Mouse (Mus musculus): ENCODE results near the gene Cep41.
A peak's percentile ranks its signal among the peaks of the same experiment; 100 is the strongest.

Gene Cep41

DNA sequence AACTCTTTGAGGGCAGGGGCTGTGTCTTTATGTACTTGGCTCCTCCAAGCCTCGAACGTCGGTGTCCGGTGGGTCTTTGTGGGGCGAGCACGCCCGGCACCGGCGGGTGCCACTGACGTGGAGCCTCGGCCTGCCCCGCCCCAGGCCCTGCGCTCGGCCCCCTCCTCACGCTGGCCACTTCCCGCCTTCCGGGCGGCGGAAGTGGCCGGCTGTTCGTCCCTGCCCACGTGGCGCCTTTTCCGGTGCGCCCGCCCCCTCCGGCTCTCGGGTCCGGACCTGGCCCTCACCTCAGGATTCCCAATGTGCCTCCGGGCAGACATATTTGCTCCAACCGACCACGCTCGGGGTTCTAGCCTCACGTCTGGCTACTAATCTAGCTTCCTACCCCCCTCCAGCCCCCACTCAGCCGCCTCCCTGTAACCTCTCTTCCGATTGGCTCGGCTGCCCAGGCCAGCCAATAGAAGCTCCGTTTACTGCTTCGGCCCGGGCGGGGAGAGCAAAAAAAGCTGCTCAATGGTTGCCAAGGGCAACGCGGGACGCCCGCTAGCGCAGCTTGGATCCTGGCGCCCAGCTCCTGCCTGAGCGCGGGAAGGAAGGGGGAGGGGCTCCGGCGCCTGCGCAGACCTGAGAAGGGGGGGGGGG is at the start of gene Cep41:
TSS of gene Cep41 (minus strand) at position 400 of the 642 bp plus-strand sequence.
- peak; percentile 93 for DNase-seq (ENCODE audit: low spot score)

DNA sequence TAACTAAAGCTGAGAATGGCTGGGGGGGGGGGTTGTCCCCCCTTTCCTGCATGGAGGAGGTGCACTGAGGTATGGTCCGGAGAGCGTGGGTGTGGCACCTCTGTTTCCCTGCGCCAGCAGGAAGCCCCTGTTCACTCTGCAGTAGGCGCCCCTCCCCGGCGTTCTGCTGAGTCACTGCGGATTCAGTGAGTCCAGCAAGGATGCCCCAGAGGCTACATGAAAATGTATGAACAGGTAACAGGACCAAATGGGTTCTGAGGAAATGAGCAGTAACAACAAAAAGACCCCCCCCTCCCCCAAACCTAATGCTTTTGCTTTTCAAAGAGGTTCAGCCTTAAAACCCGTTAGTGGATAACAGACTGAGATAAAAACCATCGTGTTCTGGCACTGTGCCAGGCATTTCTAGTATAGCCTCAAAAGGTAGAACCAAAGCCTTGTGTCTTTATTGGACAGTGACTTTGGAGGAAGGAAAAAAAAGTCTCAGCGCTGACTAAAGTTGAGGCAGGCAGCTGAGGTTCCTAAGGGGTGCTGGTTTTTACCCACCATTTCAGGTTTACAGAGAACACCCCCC is 45.7 kb upstream of the Cep41 start:
- no peak for DNase-seq (ENCODE audit: low spot score)

DNA sequence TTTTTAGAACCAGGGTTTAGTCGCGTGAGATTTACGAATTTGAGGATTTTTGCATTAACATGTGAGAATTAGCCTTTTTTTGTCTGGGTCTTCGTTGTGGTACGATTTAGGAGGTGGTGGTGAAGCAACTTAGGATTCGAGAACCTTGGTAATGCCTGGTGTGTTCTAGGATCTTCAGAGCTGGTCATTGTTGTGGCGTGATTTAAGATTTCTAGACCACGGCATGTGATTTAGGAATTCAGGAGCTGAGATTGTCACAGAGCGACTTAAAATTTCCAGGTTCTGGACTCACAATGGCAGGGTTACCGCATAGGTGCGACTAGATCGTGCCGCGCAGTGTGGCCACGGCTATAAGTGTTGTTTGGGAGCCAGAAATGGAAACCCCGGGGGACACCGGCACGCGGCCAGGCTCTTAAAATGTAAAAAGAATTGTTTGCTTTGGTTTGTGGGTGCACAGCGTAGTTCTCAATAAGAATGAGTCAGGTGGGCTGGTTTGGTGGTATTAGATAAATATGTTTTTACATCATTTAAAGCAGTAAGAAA is 45.0 kb upstream of the Cep41 start:
- DNase-seq (ENCODE audit: low spot score): no peak

DNA sequence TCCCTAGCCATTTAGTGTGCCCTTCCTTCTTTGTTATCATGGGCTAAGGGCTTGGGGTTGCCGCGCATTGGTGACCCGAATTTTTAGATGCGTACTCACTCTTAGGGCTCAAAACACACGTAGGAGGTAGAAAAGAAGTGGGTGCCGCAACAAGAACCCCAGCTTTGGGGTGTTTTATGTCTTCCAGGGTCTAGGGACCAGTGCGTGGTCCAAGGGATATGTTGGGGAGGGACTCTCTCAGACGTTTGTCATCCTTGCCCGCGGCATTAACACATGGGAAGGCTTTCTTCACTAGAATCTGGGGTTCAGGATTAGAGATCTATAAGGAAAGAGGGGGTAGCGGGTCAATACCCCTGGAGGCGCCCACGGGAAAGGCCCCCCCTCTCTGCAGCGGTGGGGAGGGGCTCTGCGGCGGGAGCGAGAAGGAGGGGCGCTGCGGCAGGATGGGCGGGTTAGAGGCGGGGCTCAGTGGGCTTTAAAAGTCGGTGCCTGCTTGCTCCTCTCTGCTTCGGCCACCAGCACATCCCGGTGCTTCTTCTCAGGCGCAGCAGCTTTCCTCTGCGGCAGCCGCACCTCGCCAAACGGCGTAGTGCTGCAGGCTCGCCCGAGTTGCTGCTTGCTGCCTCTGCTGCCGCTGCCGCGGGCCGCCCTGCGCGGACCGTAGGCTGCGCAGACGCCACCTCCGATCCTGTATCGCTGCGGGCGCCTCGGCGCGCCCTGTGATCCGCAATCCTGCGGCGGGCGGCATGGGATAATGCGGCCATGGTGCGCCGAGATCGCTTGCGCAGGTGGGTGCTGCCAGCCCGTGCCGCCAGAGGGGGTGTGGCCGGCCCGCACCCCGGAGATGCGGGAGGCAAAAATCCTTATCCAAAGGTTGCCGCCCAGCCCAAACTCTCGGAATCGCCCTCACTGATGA is 44.3 kb upstream of the Cep41 start:
- peak; percentile 29 for DNase-seq (ENCODE audit: low spot score)

DNA sequence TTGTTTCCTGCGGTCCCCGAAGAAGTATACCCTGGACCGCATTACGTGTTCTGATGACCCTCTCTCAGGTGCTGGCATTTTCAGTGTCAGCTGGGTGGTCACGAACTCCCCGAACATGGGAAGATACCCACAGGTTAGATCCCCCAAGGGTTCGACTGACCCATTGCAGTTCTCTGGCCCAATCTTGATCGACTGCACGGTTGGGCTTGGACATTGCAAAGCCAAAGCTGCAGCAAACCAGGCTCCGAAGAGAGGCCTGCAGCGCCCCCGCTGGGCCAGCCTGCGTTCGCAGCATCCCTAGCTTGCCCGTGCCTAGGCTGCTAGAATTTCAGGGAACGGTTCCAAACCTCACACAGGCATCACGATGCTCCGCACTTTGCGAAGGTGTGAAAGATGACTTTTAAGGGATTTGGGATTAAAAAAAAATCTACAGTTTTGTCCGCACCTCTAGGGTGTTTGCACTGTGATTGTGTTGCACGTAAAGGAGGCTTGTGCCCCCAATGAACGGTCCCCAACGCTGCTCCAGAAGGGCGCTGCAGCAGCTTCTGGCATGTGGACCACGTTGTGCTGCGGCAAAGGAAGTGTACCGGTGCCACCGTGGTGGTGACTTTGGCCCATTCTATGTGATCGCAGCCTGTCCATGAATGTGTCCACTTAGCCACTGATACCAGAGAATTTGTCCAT is 43.5 kb upstream of the Cep41 start:
- DNase-seq (ENCODE audit: low spot score): peak; percentile 29

DNA sequence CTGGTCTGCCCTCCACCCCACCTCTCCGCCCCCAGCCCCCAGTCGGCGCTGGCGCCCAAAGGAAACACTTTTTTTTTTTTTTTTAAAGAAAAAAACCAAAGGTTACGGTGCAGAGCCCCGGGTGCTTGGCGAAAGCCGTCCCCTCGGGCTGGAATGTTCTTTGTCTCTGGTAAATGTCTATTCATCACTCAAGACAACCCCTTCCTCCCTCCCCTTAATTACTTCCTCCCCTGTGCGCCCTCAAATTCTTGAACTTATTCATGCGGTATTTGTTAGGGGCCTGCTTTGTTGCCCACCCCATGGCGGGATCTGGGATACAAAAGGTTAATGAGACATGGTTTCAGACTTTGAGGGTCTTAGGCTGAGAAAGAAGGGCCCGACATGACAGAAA is 42.8 kb upstream of the Cep41 start:
- no peak for DNase-seq (ENCODE audit: low spot score)

DNA sequence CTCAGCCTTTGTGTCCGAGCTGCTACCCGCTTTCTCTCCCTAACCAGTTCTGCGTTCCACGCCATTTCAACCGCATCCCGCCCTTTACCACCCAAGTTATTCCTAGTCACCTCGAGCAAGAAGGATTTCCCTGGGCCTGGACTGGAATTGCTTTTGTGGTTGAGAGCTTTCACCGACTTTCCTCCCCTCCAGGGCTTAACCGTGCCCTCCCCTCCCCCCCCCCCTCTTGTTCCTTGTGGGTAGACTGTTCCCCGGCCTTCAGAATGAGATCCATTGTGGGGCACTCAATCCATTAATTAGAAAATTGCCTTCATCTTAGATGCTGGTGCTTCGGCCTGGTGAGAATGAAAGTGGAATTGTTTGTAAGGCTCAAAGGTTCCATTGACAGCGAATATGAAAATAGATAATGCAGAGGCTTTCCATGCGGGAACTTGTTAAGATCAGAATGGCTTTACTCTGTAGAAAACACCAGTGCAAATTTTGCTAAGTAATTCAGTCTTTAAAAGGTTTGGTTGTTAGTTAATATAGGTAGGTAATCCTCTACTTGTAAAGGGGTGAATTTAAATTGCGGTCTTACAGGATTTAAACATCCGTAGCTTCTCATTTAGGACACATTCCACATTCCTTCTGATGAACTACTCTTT is 42.3 kb upstream of the Cep41 start:
- DNase-seq (ENCODE audit: low spot score): no peak

DNA sequence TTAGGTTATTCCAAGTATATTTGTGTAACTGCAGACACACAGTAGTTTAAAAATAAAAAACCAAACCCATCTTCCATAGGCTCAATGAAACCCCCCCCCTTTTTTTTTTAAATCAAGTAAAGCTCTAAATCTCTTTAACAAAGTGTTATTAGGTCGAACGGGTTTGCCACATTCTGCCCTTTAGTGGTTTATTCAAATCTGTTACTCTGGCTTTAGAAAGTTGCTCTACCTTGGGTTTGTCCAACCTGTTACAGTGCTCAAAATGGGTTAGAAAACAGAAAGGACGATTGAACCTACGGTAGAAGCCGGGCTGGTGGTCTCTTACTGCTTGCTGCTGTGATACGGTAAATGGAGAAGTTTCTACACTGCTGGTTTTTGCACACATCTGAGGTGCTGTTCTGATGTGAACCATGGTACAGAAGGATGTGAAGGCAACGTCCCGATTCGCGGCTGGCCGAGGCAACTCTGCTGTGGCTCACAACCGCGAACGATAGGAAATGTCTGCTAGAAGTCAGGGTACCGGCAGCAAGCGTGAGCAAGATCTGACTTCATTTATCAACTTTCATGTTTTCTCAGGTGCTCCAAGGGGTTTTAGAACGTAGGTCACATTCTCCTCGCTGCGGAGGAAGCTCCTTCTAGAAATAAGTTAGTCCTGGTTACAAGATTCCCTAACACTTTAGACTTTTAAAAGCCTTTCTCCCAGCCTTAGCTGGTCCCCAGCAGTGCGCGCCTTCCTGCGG is 41.6 kb upstream of the Cep41 start:
- peak; percentile 18 for DNase-seq (ENCODE audit: low spot score)

DNA sequence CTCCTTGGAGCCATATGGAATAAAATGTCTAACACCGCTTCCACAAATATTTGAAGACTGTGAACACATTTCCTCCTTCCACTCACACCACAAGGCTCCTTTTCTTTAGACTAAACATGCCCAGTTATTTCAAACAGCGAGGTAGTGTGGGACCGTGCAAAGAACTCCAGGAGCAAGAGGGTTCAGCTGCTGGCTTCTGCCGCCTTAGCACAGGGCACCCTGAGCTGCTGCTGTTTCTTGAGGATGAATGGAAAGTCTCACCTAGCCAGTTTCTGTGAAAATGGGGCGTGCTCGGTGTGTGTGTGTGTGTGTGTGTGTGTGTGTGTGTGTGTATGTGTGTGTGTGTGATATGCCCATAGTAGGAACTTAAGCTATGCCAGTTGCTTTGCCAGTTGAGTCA is 40.9 kb upstream of the Cep41 start:
- no peak for DNase-seq (ENCODE audit: low spot score)

DNA sequence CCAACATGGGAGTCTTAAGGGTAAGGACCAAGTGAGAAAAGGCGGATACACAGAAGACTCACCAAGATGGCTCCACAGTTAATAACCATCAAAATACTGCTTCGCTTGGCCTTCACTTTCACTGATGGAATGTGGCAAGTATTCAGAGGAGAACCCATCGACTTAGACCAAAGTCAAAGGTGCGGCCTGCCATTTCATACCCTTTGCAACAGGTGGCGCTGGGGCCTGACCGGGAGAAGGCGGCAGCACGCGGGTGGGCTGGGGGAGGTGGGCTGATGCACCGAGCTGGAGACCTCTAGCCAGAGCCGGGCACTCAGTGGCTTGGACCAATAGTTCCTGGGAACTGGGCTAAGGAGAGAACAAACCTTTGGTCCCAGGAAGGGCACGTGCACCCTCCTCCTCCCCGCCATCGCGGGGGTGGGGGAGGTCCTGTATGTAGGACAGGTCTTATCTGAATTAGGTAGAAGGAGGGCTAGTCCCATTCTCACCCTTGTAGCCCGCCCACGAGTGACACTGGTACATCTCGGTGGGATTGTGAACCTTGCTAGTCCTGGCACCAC is 39.1 kb upstream of the Cep41 start:
- DNase-seq (ENCODE audit: low spot score): no peak

DNA sequence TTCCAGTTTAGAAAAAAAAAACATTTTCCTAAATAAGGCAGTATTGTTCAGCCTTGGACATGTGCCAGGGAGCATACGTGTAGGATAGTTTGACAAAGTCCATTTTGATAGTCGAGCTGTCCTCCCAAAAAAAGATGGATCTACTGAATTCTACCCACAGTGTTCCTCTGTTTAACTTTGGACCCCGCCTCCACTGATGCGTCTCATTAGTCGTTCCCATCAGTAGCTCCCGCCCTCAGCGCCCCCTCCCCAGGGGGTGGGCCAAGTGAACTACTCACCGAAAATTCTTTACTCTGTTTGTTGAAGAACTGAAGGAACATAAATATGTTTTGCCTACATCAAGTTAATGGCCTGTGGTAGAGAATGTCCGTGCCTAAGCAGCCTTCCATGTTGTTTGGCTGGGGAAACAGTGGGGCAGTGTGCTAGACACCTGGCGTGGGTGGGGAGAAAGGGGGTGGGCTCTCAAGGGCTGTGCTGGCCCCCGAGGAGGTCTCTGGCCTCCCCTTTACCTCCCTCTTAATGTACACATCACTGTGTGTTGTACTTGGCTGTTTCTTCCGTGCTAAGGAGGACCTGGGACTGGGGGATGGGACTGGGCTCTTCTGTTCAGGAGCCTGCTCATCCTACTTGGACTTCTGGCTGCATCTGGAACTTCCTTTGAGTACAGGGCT is 36.9 kb upstream of the Cep41 start:
- no peak for DNase-seq (ENCODE audit: low spot score)

DNA sequence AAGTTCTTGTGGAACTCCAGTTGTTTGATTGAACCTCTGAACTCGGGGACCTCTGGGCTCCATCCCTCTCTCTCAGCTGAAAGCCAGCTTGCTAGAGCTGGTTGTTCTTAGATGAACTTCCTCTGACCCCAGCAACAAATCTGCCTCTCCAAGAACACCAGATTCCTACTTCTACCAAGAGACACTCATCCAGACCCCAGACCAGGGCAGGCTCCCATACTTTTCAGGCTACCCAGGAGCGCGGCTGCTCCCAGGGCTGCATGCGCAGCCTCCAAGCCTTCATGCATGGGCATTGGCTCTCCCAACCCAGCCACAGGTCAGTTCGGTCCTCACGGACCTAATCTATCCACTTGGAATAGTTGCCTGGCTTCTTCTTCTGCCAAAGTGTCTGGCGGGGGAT is 29.8 kb upstream of the Cep41 start, which contains the start of gene Mest:
TSS of gene Mest (plus strand) at position 217 of the 400 bp plus-strand sequence.
- DNase-seq (ENCODE audit: low spot score): no peak

DNA sequence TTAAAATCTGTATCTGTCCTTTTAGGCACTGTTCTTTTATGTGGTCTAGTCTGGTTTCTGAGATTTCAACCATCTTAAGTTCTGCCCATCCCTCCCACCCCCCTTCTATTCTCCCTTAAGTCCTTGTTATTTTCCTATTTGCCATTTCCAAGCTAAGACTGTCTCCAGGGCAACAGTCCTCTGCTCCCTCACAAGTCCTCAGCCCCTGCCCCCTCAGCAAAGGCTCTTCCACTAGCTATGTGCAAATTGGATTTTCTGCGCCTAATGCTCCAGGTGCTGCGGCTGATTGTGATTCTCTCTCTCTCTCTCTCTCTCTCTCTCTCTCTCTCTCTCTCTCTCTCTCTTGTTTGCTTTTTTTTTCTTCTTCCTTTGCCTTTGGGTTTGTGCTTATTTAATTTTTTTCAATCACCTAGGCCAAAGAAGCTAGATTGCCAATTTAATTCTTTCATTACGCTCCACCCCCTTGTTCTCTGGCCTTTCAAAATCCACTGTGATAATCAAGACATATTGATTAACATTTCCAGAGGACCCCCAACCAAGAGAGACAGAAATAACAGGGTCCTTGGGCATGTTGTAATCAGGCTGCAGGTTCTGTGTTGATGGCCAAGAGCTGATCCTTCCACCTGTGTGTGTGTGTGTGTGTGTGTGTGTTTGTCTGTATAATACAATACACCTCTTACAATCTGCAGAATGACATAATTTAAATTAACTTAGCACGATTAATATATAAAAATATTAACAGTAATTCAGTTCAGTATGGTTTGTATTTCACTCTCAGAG is 29.0 kb upstream of the Cep41 start:
- DNase-seq (ENCODE audit: low spot score): no peak

DNA sequence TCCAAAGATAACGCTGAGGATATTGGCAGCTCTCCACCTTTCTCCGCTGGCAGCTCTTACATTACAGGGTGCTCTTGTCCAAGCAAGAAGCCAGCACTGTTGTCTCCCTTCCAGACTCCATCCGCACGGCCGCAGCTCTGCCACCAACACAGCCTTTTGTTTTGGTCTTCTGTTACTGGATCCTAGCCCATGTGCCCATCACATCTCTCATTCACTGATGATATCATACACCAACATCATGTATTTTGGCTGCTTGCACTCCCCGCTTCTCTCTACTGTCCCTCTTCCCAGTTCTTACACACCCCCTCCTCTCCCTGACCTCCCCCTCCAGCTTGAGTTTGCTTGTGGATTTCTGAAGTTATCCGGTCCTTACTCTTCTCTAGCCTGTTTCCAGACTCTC is 23.2 kb upstream of the Cep41 start:
- DNase-seq (ENCODE audit: low spot score): no peak

DNA sequence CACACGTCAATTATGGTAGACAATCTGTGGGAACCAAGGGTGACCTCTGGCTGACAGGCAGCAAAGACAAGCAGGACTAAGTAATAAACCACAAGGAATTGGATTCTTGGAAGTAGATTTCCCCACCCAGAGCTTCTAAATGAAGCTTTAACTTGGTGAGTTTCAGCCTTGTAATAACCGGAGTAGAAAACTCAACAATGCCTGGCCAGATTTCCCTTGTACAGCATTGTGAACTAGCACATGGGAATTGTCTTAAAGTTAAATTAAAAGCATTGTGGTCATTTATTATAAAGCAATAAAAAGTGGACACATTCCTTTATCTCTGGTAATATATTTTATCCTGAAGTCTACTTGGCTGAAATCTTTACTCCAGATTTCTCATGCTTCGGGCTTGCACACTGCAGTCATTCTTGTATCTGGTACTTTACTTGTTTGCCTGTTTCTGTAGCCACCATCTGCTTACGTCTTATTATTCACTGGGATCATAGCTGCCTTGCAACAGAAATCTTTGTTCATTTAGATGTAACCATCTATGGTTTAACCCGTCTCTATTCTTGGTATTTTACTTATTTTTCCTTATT is 21.4 kb upstream of the Cep41 start:
- no peak for DNase-seq (ENCODE audit: low spot score)

DNA sequence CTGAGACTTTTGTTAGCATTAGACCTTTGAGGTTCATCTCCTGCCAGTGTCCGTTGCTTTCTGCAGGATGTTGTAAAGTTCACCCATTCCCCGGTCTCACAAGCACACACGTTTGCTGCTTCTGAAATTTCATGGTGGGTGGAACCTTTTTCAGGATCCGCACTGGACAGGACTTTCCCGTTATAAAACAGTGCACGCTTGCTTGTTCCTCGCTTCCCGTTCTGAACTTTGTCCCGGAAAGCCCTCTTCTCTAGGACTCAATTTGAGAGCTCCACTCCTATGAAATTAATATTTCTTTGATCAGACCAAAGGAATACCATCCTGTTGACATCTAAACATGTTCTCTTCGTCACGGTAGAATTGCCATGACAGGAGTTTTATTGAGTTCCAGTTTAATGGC is 20.3 kb upstream of the Cep41 start:
- no peak for DNase-seq (ENCODE audit: low spot score)

DNA sequence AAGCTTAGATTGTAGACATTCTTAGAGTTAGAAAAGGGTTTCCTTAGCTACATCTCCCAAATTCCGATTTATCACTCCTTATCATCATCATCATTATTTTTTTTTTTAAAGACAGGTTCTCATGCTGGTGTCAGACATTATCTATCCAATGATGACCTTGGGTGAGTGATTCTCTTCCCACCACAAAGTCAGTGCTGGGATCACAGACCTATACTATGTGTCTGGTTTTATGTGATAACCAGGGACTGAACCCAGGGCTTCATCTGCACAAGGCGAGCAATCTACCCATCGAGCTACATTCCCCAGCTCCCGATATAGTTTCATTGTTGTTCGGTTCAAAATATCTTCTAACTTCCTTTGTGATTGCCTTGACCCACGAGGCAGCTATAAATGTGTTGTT is 19.9 kb upstream of the Cep41 start:
- DNase-seq (ENCODE audit: low spot score): no peak

DNA sequence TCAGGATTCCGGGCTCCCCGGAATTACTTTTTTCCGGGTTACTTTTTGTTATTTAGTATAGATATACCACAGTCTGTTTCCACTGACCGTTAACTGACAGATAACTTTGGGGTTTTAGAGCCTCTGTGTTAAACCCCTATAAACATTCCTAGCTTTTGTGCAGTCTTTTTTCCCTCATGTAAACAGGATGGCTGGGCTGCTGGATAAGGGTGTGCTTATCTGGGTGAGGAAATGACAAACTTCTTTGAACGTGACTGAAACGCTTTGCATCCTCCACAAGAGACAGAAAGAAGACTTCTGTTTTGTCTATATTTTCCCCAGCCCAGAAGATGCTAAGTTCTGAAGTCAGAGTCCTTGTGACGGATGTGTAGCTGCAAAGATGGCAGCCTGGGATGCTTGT is 18.9 kb upstream of the Cep41 start:
- DNase-seq (ENCODE audit: low spot score): no peak

DNA sequence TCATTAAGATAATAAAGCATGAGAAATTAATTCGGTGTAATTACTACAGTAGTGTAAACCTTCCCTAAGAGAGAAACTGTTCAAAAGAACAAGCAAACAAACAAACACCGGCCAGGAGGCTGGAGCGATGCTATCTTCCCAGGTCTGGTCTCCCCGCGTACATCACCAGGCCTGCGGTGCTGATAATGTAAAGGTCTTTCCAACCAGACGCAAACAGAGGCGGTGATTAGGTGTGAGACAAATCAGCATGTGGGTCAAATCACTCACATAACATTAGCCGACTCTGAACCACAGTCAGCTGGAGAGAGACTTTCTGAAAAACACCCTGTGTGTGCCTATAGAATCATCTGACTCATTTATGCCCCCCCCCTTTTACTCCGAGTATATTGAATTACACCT is 17.8 kb upstream of the Cep41 start:
- no peak for DNase-seq (ENCODE audit: low spot score)

Measured in T-cell, adult 2 months (primary cell).